Mouse (Mus musculus) liver, embryonic 14.5 days (tissue): ENCODE results near the gene Gpr12.
"Not testable (repeated sequence)": the region's sequence is repeated elsewhere in the genome, so short reads cannot be mapped to it uniquely, and the experiment has no call there.

Source experiments
- CTCF ChIP-seq: IDR thresholded peaks from 2 replicates; pipeline ENCODE4 v1.5.1; 2016; ENCODE audit warnings: antibody characterized with exemption, low read depth, control low read depth
- EP300 ChIP-seq: IDR thresholded peaks from 2 replicates; pipeline ENCODE4 v1.6.1; 2016; ENCODE audit warnings: antibody characterized with exemption, low read depth

GRCm38 (mm10) chr5:146572735-146573042, 12.3 kb downstream of the Gpr12 start:
- TF ChIP-seq CTCF, EP300: not testable (repeated sequence)
